8 mouse cellular contexts compared by ENCODE assay signal in genomic region chr15:97338377-97339060, GRCm38 (mm10).
A peak's percentile ranks its signal among the peaks of the same experiment; 100 is the strongest.
DNase-seq lines count a peak whose midpoint lies in the region; ATAC-seq and TF ChIP-seq lines count a peak whose summit lies in the region.
"Had no signal": no experiment of that assay in that cellular context is flagged by ENCODE, and none has a peak within 500 bp of the region (broad histone marks: within the 10 kb centered on the region; RNA-seq: fewer than 3 reads in every experiment).

No protein-coding gene starts in this region.

- peaks cover 5% of the 10 kb centered on the region for H3K4me1 ChIP-seq in forebrain, embryonic 16.5 days (replicated peaks; ENCODE audit: control insufficient read depth, insufficient read depth, low read length)
- H3K4me1 ChIP-seq in liver, embryonic 14.5 days (replicated peaks; ENCODE audit: control insufficient read depth in 2 of 2, insufficient read depth in 2 of 2, low read length in 1 of 2) = peaks cover 27 to 41% of the 10 kb centered on the region in 2 experiments

- no peaks in the 10 kb centered on the region for H3K36me3 ChIP-seq in forebrain, embryonic 16.5 days (ENCODE audit: control insufficient read depth, insufficient read depth)
- H3K36me3 ChIP-seq in liver, embryonic 14.5 days (replicated peaks; ENCODE audit: control insufficient read depth, insufficient read depth, low read depth) = no peaks in the 10 kb centered on the region

- no peak for TF ChIP-seq EP300 in liver, embryonic 14.5 days (IDR thresholded peaks at IDR 0.05; ENCODE audit: low read depth)

- WGBS in forebrain, embryonic 16.5 days = 14% methylated on average over 17 of the region's 17 CpGs
- WGBS in liver, embryonic 14.5 days (ENCODE audit: insufficient replicate concordance) = 26% methylated on average over 17 of the region's 17 CpGs

- no peak for TF ChIP-seq CTCF in liver, embryonic 14.5 days (IDR thresholded peaks at IDR 0.05; ENCODE audit: low read depth)

- no peaks in the 10 kb centered on the region for H3K27me3 ChIP-seq in forebrain, embryonic 16.5 days (replicated peaks; ENCODE audit: control insufficient read depth, insufficient read depth, low read length)
- H3K27me3 ChIP-seq in liver, embryonic 14.5 days (ENCODE audit: control insufficient read depth, insufficient read depth, low read length) = no peaks in the 10 kb centered on the region

- no peak overlapping the region for H3K9ac ChIP-seq in forebrain, embryonic 16.5 days (replicated peaks; ENCODE audit: low read depth, low read length)
- peak overlapping the region; percentile 12 for H3K9ac ChIP-seq in liver, embryonic 14.5 days (replicated peaks)

- peaks cover 2% of the 10 kb centered on the region; the same call in 1 of the 2 replicates for H3K9me3 ChIP-seq in forebrain, embryonic 16.5 days (ENCODE audit: control insufficient read depth, low read length)
- H3K9me3 ChIP-seq in liver, embryonic 14.5 days (ENCODE audit: control insufficient read depth, low read length) = no peaks in the 10 kb centered on the region

- peak overlapping the region; percentile 48 for H3K4me2 ChIP-seq in forebrain, embryonic 16.5 days (ENCODE audit: low read length)
- peak overlapping the region; percentile 67 for H3K4me2 ChIP-seq in liver, embryonic 14.5 days (ENCODE audit: low read depth)

- no peak overlapping the region for H3K27ac ChIP-seq in forebrain, embryonic 16.5 days (ENCODE audit: low read length)
- H3K27ac ChIP-seq in liver, embryonic 14.5 days = peak overlapping the region; percentile 62

- DNase-seq in retina, postnatal 1 day = peak; percentile 51
- DNase-seq in retina, embryonic 14.5 days (ENCODE audit: low spot score) = no peak
- DNase-seq in liver, embryonic 14.5 days (ENCODE audit: low read depth in 3 of 3, low spot score in 3 of 3) = no peak
- no peak for DNase-seq in cerebellum, adult 11 months
- DNase-seq in right cerebral cortex, adult 18-20 months = no peak
- DNase-seq in cerebellum, postnatal 10 days = no peak
- DNase-seq: right cerebral cortex, postnatal 25 days had no signal

- H3K4me3 ChIP-seq in forebrain, embryonic 16.5 days (replicated peaks; ENCODE audit: low read length) = peak overlapping the region; percentile 18; the same call in 1 of the 2 replicates
- H3K4me3 ChIP-seq in liver, embryonic 14.5 days (ENCODE audit: insufficient read depth in 1 of 2, low read depth in 2 of 2, low read length in 2 of 2) = peak overlapping the region; percentile 23 to 48; a peak in 3 of 4 replicates

- ATAC-seq in forebrain, embryonic 16.5 days = no peak
- no peak for ATAC-seq in liver, embryonic 14.5 days (ENCODE audit: insufficient read depth)
